Mouse (Mus musculus): Measurements from ENCODE around the gene Plcd1. TPM values are rescaled to one million over a fixed set of nuclear protein-coding genes. Genes with fewer than 3 reads are reported as not detected.
A peak's percentile ranks its signal among the peaks of the same experiment; 100 is the strongest.

Gene Plcd1
- 29.1 and 30.9 TPM in 2 replicates for polyA plus RNA-seq (2015; fragmentation: Nextera tagmentation; extraction: Ambion mirVana)

DNA sequence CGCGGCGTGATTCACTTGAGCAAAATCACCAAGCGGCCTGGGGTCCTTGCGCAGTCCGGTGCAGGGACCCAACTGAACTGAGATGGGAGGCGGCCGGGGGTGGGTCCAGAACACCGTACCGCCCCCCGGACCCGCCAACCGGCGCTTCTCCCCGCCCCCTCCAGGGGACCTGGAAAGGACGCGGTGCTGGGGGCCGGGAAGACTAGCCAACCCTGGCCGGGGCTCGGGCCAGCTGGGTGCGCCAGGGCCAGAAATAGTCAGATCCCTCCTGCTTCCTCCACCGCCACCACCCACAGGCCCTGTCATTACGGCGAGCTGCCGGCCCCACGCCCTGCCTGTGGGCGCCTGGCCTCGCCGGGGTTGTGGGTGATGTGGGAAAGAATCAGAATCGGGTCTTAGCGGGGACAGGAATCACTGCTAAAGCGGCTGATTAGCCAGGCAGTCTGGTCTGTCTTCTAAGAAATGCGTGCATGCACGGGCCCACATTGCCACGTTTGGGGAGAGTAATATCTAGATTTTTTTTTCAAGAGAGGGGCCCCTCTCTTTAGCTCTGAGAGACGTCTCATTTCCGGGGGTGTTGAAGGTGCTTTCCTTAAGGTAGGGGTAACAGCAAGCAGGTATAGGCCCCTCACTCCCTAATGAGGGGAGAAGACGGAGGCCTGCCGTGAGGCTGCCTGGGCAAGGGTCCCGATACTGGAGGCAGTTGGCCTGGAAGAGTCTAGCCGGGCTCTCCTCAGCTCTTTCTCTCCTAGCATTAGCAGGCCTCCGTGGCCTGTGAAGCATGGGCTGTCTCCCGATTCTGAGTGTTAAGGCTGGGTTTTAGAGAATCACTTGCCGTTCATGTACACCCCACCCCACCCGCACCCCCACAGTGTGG lies at the start of gene Plcd1:
Gene Plcd1 (minus strand): TSS at position 84 of the 877 bp plus-strand sequence.
- WGBS, result 9% methylated on average over 39 of the region's 45 CpGs
- Histone ChIP-seq H3K9ac (peak within 1 kb of the TSS; percentile 76), H3K27me3 (peaks cover 22% of the 10 kb centered on the region), H3K9me3 (no peaks in the 10 kb centered on the region), H3K4me3 (peak within 1 kb of the TSS; percentile 64), H3K4me2 (peak within 1 kb of the TSS; percentile 90), H3K27ac (peak within 1 kb of the TSS; percentile 72), H3K36me3 (no peaks in the 10 kb centered on the region), H3K4me1 (peaks cover 39% of the 10 kb centered on the region)
- ATAC-seq (ENCODE audit: insufficient number of reproducible peaks, insufficient read depth, low FRiP score, low TSS enrichment, low read depth), result peak; percentile 70; the same call in 1 of the 2 replicates

DNA sequence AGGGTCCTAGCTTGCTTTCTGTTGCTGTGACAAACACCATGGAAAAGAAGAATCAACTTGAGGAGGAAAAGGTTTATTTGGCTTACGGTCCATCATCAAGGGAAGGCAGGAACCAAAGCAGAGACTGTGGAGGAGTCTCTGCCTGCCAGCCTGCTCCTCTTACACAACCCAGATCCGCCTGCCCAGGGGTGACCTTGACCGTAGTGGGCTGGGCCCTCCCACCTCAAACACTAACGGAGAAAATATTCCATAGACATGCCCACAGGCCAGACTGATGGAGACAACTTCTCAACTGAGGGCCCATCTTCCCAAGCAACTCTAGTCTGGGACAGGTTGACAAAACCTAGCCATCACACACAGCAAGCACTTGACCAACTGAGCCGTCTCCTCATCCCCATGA lies 48.8 kb upstream of the Plcd1 start:
- WGBS, result 88% methylated on average over 5 of the region's 5 CpGs

DNA sequence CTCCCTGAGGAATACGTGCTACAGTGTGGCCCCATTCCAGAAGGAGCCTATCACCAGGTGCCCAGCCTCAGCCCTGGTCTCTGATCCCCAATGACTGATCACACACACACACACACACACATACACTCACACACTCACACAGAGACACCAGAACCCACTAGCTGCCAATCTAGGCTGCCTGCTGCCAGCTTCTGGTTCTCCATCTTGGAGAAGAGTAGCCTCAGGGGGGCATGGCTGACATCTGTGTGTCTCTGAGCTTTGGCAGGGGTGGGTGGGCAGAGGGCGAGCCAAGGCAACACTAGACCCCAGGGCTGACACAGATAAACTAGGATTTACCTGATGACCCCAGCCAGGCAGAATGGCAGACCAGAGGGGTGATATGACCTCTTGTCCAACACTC lies 45.5 kb upstream of the Plcd1 start:
- no peak overlapping the region for H3K4me3 ChIP-seq
- H3K9me3 ChIP-seq, result no peaks in the 10 kb centered on the region
- H3K27ac ChIP-seq, result no peak overlapping the region
- ATAC-seq (ENCODE audit: insufficient number of reproducible peaks, insufficient read depth, low FRiP score, low TSS enrichment, low read depth), result no peak
- 82% methylated on average over 2 of the region's 2 CpGs for WGBS
- no peak overlapping the region for H3K4me2 ChIP-seq
- no peak overlapping the region for H3K9ac ChIP-seq
- H3K36me3 ChIP-seq, result no peaks in the 10 kb centered on the region
- H3K4me1 ChIP-seq, result no peaks in the 10 kb centered on the region
- H3K27me3 ChIP-seq, result no peaks in the 10 kb centered on the region

More for the DNA sequence above, 48.8 kb upstream of the Plcd1 start:
- H3K4me2 ChIP-seq, result no peak overlapping the region
- H3K27me3 ChIP-seq, result no peaks in the 10 kb centered on the region
- no peaks in the 10 kb centered on the region for H3K4me1 ChIP-seq
- no peak overlapping the region for H3K27ac ChIP-seq
- no peak for ATAC-seq (ENCODE audit: insufficient number of reproducible peaks, insufficient read depth, low FRiP score, low TSS enrichment, low read depth)
- H3K4me3 ChIP-seq, result no peak overlapping the region
- H3K9ac ChIP-seq, result no peak overlapping the region
- H3K9me3 ChIP-seq, result no peaks in the 10 kb centered on the region
- no peaks in the 10 kb centered on the region for H3K36me3 ChIP-seq

- no peak overlapping the region for H3K9ac ChIP-seq
- H3K36me3 ChIP-seq, result no peaks in the 10 kb centered on the region
- no peak overlapping the region for H3K27ac ChIP-seq
- H3K4me3 ChIP-seq, result no peak overlapping the region
- no peaks in the 10 kb centered on the region for H3K9me3 ChIP-seq
- H3K4me2 ChIP-seq, result no peak overlapping the region
- WGBS, result 59% methylated on average over 5 of the region's 5 CpGs
- H3K4me1 ChIP-seq, result no peaks in the 10 kb centered on the region
- ATAC-seq (ENCODE audit: insufficient number of reproducible peaks, insufficient read depth, low FRiP score, low TSS enrichment, low read depth), result no peak
- H3K27me3 ChIP-seq, result no peaks in the 10 kb centered on the region
Measured at GRCm38 (mm10) chr9:119130692-119131091, 37.4 kb upstream of the Plcd1 start.

GRCm38 (mm10) chr9:119128436-119129181 lies 35.3 kb upstream of the Plcd1 start:
- Histone ChIP-seq H3K9ac (no peak overlapping the region), H3K27ac (no peak overlapping the region), H3K9me3 (no peaks in the 10 kb centered on the region), H3K36me3 (no peaks in the 10 kb centered on the region), H3K4me3 (no peak overlapping the region), H3K4me2 (no peak overlapping the region), H3K4me1 (no peaks in the 10 kb centered on the region), H3K27me3 (no peaks in the 10 kb centered on the region)
- ATAC-seq (ENCODE audit: insufficient number of reproducible peaks, insufficient read depth, low FRiP score, low TSS enrichment, low read depth), result no peak
- WGBS, result 72% methylated on average over 12 of the region's 12 CpGs

DNA sequence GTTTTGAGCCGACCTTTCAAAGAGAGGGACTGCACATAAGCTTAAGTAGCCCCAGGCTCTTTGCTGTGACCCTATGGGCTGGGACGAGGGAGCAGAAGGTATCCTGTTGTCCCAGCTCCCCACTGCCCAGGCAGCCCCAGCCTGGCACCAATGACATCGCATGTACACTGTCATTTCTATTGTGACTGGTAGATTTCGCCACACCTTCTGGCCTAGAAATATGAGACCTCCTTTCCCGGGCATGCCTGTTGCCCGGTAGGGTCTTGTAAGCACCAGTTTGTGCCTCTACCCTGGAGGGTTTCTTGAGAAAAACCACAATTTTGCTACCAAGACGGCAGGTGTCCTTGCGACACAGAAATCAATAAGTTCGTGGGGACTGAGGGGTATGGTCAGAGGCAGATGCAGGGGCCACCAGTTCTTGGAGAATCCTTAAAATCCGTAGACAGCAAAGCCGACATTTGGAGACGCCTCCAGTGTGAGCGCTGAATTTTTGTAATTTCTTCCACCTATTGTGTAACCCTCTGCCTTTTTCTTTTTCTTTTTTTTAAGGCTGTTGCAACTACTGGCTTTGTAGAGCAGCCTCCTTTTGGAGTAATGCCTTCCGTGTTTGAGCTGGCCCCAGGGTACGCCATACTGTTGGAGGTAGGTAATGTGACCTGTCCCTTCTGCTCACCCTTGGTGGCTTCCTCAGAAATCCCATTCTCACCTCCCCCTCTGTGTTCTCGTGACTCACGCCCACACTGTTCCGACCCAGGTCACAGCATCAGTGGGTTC lies 29.5 kb upstream of the Plcd1 start:
- H3K27ac ChIP-seq, result no peak overlapping the region
- no peaks in the 10 kb centered on the region for H3K27me3 ChIP-seq
- H3K4me2 ChIP-seq, result no peak overlapping the region
- no peaks in the 10 kb centered on the region for H3K9me3 ChIP-seq
- H3K4me1 ChIP-seq, result no peaks in the 10 kb centered on the region
- H3K4me3 ChIP-seq, result no peak overlapping the region
- H3K36me3 ChIP-seq, result no peaks in the 10 kb centered on the region
- no peak for ATAC-seq (ENCODE audit: insufficient number of reproducible peaks, insufficient read depth, low FRiP score, low TSS enrichment, low read depth)
- WGBS, result 75% methylated on average over 18 of the region's 18 CpGs
- H3K9ac ChIP-seq, result no peak overlapping the region

GRCm38 (mm10) chr9:119120168-119120560 lies 26.9 kb upstream of the Plcd1 start:
- H3K9me3 ChIP-seq, result no peaks in the 10 kb centered on the region
- no peak for ATAC-seq (ENCODE audit: insufficient number of reproducible peaks, insufficient read depth, low FRiP score, low TSS enrichment, low read depth)
- no peak overlapping the region for H3K9ac ChIP-seq
- no peak overlapping the region for H3K4me3 ChIP-seq
- no peaks in the 10 kb centered on the region for H3K27me3 ChIP-seq
- no peaks in the 10 kb centered on the region for H3K4me1 ChIP-seq
- H3K4me2 ChIP-seq, result no peak overlapping the region
- H3K27ac ChIP-seq, result no peak overlapping the region
- 64% methylated on average over 3 of the region's 3 CpGs for WGBS
- no peaks in the 10 kb centered on the region for H3K36me3 ChIP-seq

DNA sequence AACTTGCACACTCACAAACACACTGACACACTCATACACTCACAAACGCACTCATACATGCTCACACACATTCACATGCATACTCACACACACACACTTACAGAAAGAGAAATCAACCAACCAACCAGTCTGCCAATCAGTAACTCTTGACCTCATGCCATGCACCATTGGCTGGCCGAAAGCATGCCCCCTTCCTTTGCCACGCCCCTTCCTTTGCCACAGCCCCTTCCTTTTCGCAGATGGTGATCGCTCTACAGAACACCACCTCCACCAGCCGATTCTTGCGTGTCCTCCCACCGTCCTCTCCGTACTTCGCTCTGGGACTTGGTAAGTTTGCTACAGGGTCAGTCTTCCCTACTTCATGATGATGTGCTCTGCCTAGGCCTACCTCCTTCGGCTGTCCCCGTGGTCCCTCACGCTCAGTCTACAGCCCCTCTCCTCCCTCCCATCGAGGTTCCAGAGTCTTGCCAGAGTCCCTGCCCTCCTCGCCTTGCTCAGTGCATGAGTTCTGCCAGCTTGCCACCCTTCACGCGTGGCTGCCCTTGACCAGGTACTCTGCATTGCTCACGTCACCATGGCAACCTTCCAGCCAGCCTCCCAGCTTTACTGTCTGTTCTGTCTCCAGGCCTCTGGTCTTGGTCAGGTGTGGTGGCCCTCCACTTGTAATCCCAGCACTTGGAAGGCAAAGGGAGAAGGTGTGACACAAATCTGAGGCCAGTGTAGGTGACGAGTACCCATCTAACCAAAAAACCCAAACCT lies 26.3 kb upstream of the Plcd1 start:
- Histone ChIP-seq H3K4me1 (no peaks in the 10 kb centered on the region), H3K4me3 (no peak overlapping the region), H3K4me2 (no peak overlapping the region), H3K9ac (no peak overlapping the region), H3K27me3 (no peaks in the 10 kb centered on the region), H3K36me3 (no peaks in the 10 kb centered on the region), H3K9me3 (no peaks in the 10 kb centered on the region), H3K27ac (no peak overlapping the region)
- no peak for ATAC-seq (ENCODE audit: insufficient number of reproducible peaks, insufficient read depth, low FRiP score, low TSS enrichment, low read depth)
- 87% methylated on average over 19 of the region's 19 CpGs for WGBS

GRCm38 (mm10) chr9:119114911-119115310 lies 21.6 kb upstream of the Plcd1 start:
- ATAC-seq (ENCODE audit: insufficient number of reproducible peaks, insufficient read depth, low FRiP score, low TSS enrichment, low read depth), result no peak
- 84% methylated on average over 17 of the region's 17 CpGs for WGBS
- Histone ChIP-seq H3K9ac (no peak overlapping the region), H3K27me3 (no peaks in the 10 kb centered on the region), H3K4me2 (no peak overlapping the region), H3K27ac (no peak overlapping the region), H3K4me3 (no peak overlapping the region), H3K9me3 (no peaks in the 10 kb centered on the region), H3K4me1 (peaks cover 10% of the 10 kb centered on the region), H3K36me3 (no peaks in the 10 kb centered on the region)

DNA sequence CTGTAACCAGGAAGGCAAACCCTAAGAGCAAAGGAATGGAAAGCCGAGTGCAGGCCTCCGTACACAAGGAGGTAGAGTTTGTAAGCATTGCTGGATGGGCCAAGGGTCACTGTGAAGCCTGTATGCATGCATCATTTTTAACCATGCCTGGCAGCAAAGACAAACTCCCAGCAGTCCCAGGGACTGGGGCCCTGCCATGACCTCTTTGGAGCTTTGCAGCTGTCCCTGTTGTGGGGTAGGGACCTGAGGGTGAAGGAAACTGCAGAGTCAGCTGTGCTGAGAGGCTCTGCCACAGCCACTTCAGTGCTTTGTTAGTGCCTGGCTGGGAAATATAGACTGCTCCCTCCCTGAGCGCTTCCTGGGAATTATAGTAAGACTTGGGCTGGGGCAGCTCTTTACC lies 17.3 kb upstream of the Plcd1 start:
- no peaks in the 10 kb centered on the region for H3K27me3 ChIP-seq
- H3K27ac ChIP-seq, result no peak overlapping the region
- peaks cover 21% of the 10 kb centered on the region for H3K4me1 ChIP-seq
- H3K9ac ChIP-seq, result no peak overlapping the region
- ATAC-seq (ENCODE audit: insufficient number of reproducible peaks, insufficient read depth, low FRiP score, low TSS enrichment, low read depth), result no peak
- H3K4me3 ChIP-seq, result no peak overlapping the region
- H3K4me2 ChIP-seq, result no peak overlapping the region
- H3K9me3 ChIP-seq, result no peaks in the 10 kb centered on the region
- H3K36me3 ChIP-seq, result no peaks in the 10 kb centered on the region
- 43% methylated on average over 3 of the region's 3 CpGs for WGBS
